Mouse (Mus musculus) right cerebral cortex, postnatal 25 days (tissue): ENCODE data around the gene Kcnj6.
"Not testable (repeated sequence)": the region's sequence is repeated elsewhere in the genome, so short reads cannot be mapped to it uniquely, and the experiment has no call there.

Source experiments
- DNase-seq: peaks from one replicate; pipeline ENCODE4 v3.0.0; 2022

Gene Kcnj6

DNA sequence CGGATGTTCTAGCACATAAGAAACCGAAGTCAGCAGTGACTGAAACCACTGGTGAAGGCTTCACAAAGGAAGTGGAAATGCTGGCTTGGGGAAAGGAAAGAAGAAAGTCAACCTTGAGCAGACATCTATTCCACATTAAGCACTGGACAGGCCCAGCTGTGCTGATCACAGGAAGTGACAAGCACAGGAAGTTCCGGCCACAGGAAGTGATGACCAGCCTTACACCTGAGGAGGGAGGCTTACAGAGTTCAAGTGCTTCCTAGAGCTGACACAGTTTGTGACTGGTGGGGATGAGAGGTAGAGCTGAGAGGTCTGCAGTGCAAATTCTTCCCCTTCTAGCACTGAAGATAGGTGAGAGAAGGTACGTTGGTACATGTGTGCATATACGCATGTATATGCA lies 151.5 kb downstream of the Kcnj6 start:
- no peak for DNase-seq

DNA sequence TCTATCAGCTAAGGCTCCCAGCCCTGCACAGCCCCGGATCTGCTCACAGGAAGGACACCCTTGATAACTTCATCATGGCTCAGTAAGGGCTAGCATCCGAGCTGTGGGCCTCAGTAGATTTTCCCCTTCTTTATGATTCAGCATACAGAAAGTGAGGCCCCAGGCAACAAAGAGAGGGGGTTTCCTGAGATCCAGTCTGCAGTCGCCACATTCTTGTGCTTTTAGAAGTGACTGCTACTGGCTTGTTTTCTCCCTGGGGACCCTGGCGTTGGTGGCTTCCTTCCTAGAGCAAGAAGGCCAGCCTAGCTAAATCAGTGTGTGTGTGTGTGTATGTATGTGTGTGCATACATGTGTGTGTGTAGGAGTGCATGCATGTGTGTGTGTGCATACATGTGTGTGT lies 152.7 kb downstream of the Kcnj6 start:
- no peak for DNase-seq

DNA sequence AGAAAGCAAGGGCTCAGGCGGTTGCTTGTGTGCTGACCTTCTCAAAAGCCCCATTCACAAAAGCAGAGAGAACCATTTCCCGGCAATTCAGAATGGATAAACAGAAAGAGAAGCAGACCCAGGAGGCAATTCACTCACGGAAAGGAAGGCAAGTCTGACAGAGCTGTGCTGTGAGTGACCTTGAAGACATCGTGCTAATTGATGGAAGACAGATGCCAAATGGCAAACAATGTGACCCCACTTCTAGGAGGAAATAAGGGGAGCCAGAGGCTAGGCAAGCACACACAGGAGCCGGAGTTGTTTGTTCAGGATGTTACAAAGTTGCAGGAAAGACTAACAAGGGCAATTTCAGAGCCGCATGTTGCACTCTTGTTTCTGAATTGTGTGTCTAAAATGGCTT lies 158.1 kb downstream of the Kcnj6 start:
- DNase-seq: no peak

DNA sequence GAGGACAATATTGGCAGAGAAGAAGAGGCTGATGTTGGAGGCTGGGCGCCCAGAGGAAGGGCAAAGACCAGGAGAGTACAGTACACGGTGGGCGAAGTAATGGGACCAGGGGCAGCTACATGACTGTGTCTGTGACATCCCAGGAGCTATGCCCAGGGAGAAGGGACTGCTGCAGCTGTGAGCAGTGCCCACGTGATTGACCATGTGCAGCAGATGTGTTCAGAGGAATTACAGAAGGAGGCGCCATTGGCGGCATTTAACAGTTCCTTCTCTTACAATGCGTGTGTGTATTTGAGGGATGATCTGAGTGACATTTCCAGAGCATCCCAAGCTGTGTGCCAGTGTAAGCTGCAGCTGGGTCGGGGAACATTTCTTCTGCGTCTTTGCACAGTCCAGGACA lies 159.6 kb downstream of the Kcnj6 start:
- DNase-seq: no peak

DNA sequence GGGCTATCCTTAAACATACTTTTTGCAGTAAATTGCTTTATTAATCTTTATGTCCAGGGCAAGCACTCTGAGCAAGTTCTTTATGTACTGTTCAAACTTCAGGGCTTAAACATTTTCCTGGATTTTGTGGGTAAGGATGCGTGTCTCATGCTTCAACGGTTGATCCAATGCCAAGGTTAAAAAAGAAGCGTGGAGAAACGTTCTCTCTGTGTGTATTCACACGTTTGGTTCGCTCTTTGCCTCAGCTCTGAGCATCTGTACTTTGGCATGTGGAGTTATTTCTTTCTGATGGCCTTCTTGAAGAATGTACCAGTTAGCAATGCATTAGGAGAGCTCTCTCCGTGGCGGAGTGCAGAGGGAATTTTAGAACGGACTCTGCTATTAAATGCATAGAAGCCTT lies 163.0 kb downstream of the Kcnj6 start:
- DNase-seq: no peak

DNA sequence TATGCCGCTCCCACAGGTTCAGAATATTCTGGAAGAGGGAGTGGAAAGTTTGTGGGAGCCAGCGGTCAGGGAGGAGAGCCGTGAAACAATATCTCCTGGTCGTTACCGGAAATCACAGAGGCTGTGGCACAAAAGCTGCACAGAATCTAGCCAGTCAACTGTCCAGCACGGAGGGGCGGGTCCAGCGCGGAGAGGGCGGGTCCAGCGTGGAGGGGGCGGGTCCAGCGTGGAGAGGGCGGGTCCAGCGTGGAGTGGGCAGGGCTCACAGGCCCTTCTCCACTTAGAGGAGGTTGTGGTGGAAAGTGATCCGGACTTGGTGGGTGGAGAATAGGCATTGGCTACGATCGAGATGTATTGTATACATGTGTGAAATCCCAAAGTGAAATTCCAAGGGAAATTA lies 169.3 kb downstream of the Kcnj6 start:
- DNase-seq: no peak

DNA sequence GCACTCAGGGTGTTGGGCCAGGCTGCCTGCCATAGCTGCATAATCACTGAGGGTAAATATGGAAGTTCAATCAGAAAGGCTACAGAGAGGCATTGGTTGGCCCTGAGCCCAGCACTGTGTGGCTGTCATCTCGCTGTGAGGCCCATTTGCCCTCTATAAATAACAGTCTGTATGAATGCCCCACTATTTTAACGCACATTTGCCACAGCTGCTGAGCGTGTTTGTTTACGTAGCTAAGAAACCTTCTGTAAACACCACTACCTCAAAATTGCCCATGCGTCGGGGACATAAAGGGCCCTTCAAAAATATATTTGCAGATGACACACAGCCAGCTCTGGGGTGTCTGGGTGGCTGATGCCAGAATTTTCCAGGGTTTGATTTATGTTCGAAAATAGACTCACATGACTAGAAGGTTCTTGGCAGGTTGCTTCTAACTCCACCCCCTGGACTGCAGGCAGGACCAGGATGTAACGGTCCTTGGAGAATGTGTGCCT lies 170.4 kb downstream of the Kcnj6 start:
- DNase-seq: no peak

DNA sequence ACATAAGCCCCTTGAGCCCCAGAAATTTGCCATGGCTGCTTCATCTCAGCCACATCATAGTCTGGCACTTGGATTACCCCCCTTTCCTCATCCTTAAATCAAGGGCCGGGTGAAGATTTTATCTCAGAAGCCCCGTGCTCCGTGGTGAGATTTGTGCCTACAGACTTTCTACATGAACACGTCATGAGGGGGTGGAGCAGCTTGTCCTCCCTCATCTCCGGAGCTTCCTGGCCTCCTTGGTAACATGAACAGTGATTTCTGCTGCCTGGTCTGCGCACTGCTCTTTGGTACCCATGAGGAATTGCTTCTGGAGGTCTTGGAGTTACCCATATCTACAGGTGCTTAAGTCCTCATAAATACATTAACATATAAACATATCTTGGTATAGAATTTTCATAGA lies 172.2 kb downstream of the Kcnj6 start:
- peak; percentile 23 for DNase-seq

DNA sequence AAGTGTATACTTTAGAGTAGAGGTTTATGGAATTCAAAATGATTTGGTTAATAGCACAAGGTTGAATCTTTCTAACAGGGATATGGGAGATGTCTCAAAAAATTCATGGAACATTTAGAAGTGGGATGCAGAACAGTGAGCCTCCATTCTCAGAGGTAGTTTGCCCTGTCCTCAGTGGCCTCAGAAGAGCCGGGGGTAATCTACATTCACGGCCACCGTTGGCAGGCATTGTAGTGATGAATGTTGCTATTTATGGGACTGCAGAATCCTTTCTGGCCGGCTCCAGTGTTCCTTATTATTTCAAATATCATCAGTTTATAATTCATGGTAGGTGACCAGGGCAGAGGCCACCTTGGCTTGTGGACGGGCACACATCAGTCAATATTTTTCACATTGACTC lies 174.9 kb downstream of the Kcnj6 start:
- DNase-seq: no peak

DNA sequence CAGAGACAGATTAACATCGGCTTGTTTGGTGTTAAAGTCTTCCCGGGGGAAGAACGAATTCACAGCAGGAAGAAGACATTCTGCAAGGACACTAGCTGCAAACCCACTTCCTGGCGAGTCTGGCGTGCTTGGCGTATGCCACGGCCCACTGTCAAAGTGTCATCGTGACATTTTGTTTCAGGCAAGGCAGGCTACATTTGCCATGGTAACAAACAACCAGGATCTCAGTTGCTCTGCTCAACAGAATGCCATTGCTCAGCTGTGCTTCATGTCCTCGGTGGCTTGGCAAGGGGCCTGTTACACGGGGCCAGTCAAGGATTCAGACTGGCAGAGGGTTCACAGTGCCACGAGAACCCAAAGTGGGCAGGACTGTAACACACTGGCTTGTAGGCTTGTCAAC lies 175.9 kb downstream of the Kcnj6 start:
- peak; percentile 29 for DNase-seq

DNA sequence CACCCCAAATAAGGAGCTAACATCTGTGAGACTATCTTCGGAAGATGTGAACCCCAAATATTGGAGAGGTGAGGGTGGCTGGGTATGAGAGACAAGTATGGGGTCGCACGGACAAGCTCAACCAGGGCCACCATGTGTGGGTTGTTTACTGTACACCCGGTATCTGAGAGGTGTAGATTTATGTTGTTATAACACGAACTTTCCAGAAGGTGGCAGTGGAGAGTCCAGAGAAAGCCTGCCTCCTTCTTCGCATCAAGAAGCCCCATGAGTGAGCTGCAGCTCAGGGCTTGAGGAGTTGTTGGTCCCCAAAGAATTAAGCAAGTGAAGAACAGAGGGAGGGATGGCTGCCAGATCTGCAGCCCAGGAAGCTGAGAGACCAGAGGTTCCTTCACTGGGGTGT lies 181.1 kb downstream of the Kcnj6 start:
- no peak for DNase-seq

DNA sequence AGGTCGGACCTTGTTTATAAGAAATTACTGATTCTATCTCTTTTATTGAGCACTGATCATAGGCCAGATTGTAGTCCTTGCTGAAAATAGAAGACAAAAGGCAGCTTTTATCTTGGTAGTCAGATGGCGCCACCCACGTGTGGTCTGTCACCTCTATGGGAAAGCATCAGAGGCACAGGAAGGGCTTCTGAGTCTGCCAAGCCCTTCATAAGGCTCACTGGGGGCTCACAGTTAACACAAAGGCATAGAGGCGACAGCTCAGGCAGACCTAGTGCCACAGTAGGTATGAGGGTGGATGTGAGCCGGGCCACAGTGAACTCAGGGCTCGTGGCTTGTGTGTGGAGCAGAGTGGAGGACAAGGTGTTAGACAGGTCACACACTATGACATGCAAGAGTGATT lies 181.6 kb downstream of the Kcnj6 start:
- no peak for DNase-seq

DNA sequence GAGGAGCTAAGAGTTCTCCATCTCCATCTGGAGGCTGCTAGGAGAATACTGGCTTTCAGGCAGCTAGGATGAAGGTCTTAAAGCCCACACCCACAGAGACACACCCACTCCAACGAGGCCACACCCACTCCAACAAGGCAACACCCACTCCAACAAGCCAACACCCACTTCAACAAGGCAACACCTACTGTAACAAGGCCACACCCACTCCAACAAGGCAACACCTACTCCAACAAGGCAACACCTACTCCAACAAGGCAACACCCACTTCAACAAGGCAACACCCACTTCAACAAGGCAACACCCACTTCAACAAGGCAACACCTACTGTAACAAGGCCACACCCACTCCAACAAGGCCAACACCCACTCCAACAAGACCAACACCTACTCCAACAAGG lies 188.2 kb downstream of the Kcnj6 start:
- DNase-seq: not testable (repeated sequence)

DNA sequence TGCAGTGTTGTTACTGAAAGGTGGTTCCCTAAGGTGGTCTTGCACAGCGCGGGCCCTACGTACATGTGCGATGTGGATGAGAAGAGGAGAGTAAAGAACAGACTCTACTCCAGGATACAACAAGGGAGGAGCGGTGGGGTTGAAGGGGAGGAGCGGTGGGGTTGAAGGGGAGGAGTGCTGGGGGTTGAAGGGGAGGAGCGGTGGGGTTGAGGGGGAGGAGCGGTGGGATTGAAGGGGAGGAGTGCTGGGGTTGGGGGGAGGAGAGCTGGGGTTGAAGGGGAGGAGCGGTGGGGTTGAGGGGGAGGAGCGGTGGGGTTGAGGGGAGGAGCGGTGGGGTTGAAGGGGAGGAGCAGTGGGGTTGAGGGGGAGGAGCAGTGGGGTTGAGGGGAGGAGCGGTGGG lies 199.3 kb downstream of the Kcnj6 start:
- DNase-seq: no peak

DNA sequence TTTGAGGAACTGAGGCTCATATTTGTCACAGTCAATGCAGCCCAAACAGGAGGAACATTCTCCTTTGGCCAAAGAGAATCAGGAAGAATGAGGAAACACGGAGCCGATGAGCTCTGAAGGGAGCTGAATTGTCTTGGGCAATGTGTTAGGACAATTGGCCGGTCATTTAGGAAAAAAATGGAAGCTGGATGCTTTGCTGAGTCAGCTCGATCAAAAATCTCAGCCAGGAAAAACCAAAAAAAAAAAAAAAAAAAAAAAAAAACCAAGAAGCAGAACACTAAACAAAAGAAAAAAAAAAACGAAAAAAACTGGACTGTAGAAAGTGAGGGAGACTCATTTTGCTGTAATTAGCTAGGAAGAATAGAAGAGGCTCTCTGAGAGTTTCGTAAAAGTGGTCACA lies 200.1 kb downstream of the Kcnj6 start:
- no peak for DNase-seq

DNA sequence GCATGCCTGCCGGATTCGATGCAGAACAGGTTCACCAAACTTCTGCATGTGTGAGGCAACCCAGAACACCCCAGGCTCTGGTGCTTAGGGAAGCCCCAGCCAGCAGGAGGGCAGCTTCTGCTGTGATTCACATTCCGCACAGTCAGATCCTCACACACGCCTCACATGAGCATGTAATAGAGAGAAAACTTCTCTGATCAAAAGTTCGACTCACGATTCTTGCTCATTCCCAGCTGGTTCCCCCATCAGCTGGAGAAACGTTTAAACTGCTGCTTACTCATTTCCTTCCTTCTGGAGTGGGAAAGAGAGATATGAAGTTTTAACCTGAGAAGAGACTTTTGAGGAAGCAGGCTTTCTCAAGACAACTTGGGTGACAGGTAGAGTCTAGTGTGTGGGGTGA lies 204.5 kb downstream of the Kcnj6 start:
- no peak for DNase-seq

DNA sequence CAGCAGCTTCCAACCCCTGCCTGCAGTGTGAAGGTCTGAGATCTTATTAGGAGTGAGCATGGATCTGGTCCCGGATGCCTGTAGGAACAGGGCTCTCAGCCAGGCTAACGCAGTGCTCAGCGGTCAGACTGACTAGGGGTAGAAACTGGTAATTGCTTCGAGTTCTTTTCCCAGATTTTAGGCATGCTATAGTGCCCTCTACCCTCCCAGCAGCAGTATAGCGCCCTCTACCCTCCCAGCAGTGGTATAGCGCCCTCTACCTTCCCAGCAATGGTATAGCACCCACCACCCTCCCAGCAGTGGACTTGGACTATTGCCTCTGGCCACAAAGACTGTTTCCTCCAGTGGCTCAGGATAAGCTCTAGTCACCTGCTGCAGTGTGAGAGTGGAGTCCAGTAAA lies 207.5 kb downstream of the Kcnj6 start:
- no peak for DNase-seq

DNA sequence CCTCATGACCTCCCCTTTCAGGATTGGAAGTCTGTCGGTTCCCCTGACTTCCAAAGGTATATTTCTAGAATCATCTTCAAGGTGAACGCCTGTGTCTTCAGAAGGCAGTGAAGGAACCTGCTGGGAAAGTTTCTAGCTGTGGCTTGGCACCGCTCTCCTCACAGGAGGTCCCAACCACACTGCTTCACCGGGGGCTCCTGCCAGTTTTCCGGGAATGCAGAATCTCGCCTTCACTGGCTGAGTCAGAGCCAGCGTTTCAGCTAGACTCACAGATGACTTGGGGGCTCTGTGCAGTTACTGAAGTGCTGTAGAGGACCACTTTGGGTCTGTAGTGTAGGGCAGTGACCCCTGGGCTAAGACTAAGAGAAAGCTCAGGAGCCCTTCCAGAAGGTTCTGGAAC lies 208.8 kb downstream of the Kcnj6 start:
- no peak for DNase-seq

DNA sequence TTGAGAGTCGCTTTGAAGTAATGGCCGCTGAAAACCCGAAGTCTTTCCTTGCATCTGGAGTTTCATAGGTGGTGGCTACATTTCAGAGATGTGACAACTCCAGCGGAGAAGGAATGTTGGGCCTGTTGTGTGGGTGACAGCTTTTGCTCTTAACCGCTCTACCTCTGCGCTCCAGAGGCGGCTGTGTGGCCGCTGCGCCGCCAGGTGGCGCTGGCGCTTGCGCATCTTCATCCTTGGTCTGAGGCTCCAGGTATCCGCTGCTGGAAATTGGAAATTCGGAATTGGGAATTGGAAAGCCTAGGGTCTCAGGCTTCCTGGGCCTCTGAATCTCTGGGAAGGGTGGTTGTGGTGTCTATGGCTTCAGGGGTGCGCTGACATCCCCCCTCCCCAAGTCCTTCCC lies 209.3 kb downstream of the Kcnj6 start:
- peak; percentile 85 for DNase-seq

DNA sequence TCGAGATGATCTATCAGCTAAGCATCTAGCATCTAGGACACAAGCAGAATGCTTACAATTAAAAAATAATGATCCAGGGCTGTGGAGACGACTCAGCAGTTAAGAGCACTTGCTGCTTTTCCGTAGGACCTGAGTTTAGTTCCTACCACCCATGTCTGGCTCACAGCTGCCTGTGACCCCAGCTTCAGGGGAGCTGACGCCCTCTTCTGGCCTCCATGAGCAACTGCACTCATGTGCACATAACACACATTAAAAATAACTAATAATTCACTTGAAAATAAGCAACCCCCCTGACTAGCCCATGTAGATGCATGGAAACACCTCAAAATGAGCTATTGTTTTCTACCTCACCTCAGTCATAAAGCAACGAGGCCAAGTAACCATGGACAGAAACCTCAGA lies 211.6 kb downstream of the Kcnj6 start:
- DNase-seq: no peak

DNA sequence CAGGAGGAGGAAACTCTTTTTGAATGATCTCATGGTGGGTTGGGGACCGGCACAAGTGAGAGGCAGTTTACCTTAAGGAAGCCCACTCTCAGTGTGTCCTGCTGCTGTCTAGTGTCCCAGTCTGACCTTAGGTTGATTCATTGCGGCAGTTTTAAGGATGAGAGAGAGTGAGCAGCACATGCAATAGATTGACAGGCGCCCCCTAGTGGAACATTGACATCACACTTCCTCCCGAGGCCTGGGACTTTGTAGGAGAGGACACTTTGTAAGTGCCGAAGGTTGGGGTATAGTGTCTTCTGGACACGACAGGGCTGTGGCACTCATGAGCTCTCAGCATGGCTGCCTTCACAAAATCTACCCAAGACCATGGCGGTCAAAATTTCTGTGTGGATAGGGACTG lies 213.8 kb downstream of the Kcnj6 start:
- DNase-seq: no peak

DNA sequence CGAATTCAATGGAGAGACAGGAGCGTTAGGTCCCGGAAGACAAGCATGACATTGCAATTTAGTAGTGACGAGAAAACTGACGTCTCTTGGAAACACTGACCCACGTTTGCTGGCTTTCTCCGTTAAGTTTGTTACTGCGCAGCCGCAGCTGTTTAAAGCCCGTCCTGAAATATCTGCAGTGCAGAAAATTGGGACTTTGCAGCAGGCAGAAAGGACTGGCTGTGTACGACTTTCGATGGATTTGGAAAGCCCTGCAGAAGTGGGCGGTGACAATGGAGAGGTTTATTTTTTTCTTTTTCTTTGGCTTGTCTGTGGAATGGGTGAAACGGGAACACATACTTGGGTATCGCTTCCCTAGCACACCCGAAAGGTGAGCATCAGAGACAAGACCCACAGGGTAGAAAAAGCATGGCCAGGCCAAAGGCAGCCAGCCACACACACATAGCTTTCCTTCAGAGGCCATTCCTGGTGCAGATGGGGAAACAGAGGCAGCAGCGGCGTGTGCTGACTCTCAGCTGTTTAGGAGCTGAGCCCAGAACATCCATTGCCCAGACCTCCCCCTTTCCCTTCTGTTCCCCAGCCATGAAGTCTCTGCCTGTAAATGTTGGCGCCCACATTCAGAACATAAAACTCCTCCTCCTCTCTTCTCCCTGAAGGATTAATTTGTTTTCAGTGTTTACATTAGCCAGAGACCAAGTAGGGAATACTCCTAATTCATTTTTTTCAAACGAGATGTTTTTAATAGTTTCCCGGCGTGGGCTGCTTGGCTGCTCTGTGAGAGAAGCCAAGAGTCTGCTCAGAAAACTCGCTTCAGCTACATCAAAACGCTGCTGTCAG lies 215.2 kb downstream of the Kcnj6 start:
- DNase-seq: peak; percentile 66

DNA sequence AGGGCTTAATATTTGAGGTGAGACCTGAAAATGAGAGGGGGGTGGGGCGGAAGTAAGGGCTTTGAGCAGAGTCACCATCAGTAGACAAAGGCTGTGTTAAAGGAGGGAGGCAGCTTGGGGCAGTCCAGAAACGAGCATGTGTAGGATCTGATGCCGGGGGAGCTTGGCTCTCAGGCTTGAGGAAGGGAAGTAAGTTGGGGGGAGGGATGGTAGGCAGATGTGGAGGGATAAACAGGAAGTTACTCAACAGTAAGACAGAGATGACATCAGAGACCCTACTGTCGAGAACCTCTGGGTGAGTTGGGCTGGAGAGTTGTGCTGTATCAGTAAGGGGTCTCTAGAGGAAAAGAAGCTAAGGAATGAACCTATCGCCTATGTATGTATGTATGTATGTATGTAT lies 223.6 kb downstream of the Kcnj6 start:
- no peak for DNase-seq

DNA sequence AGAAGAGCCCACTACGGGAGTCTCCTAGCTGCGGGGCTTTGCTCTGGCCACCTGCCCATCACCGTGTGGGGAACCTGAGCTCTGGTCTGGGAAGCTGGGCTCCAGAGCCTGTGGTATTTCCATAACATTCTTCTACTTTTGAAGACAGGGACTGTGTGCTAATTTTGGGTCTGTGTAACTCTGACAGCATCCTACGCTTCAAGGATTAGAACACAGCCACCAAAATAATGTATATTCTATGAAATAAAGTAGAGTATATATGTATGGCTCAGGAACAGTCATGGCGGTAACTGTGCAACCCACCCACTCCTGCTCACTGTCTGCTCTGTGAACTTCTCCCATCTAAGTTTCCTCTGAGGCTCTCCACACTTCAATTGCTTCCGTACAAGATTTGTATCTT lies 229.9 kb downstream of the Kcnj6 start:
- DNase-seq: no peak

DNA sequence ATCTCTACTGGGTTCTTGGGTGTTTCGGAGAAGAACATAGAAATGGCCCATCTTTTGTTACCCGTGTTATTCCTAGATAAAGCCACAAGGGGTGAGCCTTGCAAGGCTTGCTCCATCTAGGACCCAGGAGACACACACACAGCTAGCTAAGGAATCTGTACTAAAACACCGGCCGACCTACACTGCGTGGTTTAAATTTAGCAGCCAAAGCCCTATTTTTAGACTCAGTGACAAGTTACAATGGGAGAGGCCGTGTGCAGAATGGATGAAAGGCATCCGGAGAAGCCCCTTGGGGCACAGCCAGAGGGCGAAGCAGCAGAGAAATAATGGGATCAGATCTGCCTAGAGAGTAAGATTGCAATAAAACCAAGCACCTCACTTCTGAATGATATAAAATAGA lies 232.4 kb downstream of the Kcnj6 start:
- DNase-seq: no peak
